Mouse (Mus musculus) T-helper 17 cell (primary cell): Measurements from ENCODE around the gene Nmnat3.
"Not testable (repeated sequence)": the region's sequence is repeated elsewhere in the genome, so short reads cannot be mapped to it uniquely, and the experiment has no call there.

ENCODE experiments used
- in situ Hi-C, 2 experiments: fragments of 300-600 bp; cut with MboI, MseI; formaldehyde crosslinking; loops; 1 replicate in 1 of 2; 2 replicates in 1 of 2; pipeline ENCODE4 v1.15.1; 2025; ENCODE audit warnings: high pct_unique_total_duplicates in 2 of 2

The Nmnat3 gene

DNA sequence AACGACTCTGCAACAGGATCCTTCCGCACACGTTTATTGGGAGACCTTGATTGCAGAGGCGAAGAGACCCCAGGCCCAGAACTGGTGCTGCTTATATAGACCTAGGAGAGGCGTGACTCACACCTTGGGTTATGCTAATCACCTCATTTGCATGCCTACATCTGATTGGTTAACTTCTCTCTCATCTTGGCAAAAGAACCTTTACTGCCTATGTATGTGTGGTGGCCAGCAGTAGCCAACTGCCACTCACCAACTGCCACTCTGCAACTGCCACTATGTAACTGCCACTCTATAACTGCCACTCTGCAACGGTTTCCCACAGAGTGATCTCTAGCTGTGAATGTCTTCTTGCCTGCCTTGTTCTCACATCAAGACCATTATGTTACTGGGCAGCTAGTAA is at the start of gene Nmnat3:
Nmnat3 (plus strand) TSS at position 301 of the 400 bp plus-strand sequence.
- in situ Hi-C loops = not testable (repeated sequence)

- in situ Hi-C loops = loop anchor here in 1 of 2 experiments (10.0 kb wide), 1 partner anchor 611 kb away; the partner anchor contains the start of gene Prr23a2
Observed at GRCm38 (mm10) chr9:98243481-98243880, 43.8 kb upstream of the Nmnat3 start.

- in situ Hi-C loops = loop anchor here in 1 of 2 experiments (10.0 kb wide), 1 partner anchor 611 kb away; the partner anchor contains the start of gene Prr23a2
Observed at GRCm38 (mm10) chr9:98244223-98244622, 43.0 kb upstream of the Nmnat3 start.

GRCm38 (mm10) chr9:98245226-98245625 is 42.0 kb upstream of the Nmnat3 start:
- in situ Hi-C loops = loop anchor here in 1 of 2 experiments (10.0 kb wide), 1 partner anchor 610 kb away; the partner anchor contains the start of gene Prr23a2

DNA sequence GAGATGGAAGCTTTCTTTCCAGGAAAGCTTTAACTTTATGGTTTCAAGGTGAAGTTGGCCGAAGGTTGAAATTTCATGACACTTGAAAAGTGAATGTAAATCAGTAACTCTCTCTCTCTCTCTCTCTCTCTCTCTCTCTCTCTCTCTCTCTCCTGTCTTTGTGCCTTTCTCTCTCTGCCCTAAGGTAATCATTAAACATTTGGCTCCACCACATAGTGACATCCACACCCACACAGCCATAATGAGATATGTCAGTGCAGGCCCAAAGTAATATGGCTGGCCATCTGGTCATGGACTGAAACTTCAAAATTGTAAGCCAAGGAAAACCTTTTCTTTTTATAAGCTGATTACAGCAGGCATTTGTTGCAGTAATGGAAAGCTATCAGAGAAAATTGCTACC is 40.9 kb upstream of the Nmnat3 start:
- in situ Hi-C loops = loop anchor here in 1 of 2 experiments (10.0 kb wide), 1 partner anchor 608 kb away; the partner anchor contains the start of gene Prr23a2

- in situ Hi-C loops = no loop called here
Observed at GRCm38 (mm10) chr9:98260210-98260609, 27.0 kb upstream of the Nmnat3 start.

DNA sequence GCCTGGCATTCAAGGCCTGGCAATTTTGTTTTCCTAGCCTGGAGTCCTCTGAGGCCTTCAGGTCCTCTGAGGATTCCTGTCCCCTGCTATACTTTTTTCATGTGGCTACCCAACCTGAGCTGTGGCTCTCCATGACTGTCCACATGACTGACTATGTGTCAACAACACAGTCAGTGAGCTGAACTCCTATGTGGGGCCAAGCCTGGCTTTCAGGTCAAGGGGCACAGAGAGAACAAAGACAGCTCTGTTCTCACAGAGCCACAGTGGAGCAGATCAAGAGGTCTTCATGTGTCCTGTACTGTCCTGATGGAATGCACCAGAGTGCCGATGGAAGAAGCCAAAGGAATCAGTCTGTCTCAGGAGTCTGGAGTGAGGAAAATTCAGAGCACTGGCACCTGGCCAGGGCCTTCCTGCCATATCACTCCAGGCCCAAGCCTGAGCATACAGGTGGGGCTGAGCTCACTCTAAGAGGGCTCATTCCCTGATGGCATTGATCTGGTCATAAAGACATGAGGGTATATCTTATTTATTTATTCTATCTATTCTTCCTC is 25.7 kb upstream of the Nmnat3 start:
- in situ Hi-C loops = no loop called here

DNA sequence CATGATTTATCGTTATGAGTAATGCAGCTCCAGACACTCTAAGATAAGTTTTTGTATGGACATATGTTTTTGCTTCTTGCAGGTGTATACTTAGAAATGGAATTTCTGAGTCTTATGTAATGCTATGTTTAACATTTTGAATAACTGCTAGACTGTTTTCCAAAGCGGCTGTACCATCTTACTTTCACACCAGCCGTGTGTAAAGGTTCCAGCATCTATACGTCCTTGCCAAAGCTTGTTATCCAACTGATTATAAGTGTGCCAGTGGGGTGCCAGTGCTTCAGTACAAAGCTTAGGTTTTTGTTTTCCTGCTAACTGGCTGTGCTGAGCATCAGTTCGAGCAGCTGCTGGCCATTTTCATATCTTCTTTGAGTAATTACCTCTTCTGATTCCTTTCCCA is 22.3 kb upstream of the Nmnat3 start:
- in situ Hi-C loops = no loop called here

GRCm38 (mm10) chr9:98272734-98273133 is 14.5 kb upstream of the Nmnat3 start:
- in situ Hi-C loops = no loop called here

DNA sequence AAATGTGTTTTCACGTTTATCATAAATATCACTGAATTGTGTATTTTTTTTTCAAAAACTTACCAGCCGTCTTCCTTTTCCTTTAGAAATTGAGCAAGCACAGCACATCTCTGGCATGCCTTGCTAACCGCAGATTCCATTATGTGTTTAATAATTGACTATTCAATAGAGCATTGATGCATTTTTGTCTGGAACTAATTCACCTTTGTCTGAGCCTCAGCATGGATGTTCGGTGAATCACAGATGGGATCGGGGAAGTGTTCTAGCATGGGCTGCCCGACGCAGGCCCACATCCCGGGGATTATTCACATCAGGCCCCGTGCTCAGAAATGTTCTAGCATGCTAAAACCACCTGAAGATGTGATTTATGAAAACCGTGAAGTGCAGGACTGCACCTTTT is 12.2 kb upstream of the Nmnat3 start:
- in situ Hi-C loops = loop anchor here in 1 of 2 experiments (5.0 kb wide), 1 partner anchor 282 kb away; no protein-coding TSS in a partner anchor

DNA sequence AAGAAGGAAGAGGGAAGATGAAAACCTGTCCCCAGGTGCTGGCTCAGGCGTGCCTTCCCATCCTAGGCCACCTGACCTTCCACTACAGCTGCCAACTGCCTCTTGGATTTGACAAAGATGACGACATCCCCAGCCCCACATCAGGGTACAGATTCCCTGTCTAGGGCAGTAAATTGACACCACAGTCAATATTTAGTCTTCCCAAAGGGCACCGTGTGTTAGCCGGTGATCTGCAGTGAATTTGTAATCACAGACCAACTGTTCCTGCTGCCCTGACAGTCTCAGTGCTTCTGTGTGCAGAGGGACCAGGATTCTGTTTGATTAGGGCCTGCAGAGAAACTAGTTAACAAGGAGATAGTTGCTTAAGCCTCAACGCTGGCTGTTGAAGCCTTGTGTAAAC is 7.1 kb upstream of the Nmnat3 start:
- in situ Hi-C loops = no loop called here

DNA sequence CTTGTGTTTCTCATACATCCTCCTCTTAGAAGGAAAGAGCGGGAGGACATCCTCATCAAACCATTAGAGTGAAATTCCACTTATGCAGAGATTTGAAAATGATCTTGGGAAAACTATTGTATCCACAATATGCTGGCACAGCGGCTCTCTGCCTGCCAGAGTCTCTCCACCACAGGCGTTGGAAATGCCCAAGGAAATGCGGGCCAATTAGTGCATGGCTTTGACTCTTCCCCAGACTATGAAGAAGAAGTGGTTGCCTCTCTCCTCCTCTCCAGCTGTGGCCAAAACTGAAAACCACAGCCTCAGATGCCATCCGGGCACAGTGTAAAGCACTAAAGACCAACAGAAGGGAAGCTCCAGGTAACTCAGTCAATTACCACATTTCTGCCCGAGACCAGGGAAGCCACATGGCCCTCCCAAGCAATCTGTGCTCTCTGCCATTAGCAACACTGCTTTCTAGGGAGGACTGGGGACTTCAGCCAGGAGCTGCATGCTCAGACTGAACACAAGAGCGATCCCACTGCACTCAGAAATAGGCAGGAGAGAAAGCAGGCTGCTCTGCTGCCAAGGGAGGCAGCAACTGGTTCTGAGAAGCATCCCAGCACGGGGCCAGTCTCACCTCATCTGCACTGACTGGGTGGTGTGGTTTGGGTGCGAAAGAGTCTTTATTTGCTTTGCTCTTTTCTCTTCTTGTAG is 1.5 kb upstream of the Nmnat3 start:
- in situ Hi-C loops = no loop called here

DNA sequence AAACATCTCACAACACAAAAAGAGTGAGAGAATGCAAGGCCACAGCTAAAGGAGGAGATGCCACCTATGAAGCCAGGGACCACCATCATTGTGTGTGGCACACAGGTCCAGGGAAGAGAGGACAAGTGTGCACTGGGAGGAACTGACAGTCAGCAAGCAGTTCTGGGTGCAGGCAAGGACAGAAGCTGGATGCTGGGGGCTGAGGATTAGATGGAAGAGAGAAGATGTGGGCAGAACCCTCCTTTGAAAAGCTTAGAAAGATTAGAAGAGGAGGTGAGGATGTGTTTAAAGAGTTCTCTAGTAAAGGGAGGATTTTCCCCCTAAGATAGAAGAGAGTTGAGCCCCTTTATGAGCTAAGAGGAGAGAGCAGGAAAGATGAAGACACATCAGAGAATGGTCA is 2.4 kb downstream of the Nmnat3 start:
- in situ Hi-C loops = no loop called here

GRCm38 (mm10) chr9:98290591-98290990 is 3.4 kb downstream of the Nmnat3 start:
- in situ Hi-C loops = no loop called here

DNA sequence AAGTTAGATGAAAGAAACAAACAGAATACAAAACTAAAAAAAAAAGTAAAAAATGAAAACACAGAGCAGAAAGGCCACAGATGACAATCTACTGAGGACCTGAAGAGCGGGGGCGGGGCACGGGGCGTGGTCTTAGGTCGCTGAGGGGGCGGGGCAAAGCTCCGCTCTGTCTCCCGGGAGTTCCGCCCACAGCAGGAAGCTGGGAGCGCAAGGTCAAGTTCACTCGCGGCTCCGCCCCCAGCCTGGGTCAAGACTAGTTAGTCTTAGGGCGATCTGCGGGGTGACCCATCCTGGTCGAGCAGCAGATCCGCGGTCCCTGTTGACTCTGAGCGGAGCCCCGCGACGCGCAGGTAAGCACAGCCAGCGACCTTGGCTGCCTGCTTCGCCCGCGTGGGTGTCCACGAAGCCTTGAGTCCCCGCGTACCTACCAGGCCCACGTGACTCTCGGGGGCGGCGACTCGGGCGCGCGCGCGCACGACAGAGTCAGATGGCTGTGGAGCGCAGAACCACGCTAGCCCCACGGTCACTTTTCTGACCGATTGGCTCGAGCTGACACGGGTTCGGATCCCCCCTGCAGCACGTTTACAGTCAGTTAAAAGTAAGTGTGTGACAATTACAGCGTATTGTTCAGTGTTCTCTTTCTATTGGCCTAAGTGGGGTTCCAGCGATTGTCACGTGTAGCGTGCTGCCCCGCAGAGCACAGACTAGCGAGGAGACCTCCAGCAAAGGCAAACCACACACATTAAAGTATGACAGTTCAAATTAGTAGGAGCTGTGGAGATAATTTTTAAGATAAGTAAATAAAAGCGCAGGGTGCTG is 9.4 kb downstream of the Nmnat3 start:
- in situ Hi-C loops = no loop called here

GRCm38 (mm10) chr9:98297234-98297936 is 10.2 kb downstream of the Nmnat3 start:
- in situ Hi-C loops = no loop called here

- in situ Hi-C loops = no loop called here
Observed at GRCm38 (mm10) chr9:98297937-98298595, 10.8 kb downstream of the Nmnat3 start.

GRCm38 (mm10) chr9:98298761-98299160 is 11.5 kb downstream of the Nmnat3 start:
- in situ Hi-C loops = no loop called here

DNA sequence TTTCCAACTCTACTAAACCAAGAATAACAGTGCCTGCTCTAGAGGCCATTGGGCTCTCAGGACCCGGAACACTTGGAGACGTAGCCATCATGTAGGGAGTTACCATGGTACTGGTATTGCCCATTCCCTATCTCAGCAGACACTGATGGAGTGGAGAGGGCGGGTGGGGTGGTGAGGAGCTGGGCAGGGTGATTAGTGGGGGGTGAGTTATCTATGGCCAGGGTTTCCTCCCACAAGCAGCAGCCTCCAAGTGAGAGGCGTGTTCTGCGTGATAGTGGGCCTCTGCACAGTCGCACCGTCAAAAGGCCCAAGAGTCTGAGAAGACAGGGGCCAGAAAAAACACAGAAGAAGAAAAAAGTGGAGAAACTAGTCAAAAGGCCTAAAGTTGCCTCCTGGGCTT is 12.0 kb downstream of the Nmnat3 start:
- in situ Hi-C loops = no loop called here

- in situ Hi-C loops = no loop called here
Observed at GRCm38 (mm10) chr9:98300582-98300981, 13.3 kb downstream of the Nmnat3 start.

DNA sequence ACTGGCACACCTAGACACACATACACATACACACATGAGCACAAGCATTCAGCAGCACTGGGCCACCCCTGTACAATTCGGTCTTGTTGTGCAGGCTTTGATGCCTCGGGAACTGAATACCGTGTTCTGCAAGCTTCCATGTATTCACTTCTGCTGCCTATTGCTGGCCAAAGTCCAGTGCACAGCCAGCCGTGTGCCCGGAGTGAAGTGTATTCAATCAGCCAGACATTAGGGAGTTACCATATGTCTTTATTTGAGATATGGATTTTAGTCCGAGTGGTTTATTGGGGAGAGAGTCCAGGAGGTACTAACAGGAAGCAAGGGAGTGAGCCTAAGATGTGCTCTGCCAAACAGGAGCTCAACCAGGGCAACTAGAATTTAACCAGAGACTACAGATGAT is 19.8 kb downstream of the Nmnat3 start:
- in situ Hi-C loops = no loop called here
